Mouse (Mus musculus): Measurements from ENCODE around the gene Xndc1. TPM values are rescaled to one million over a fixed set of nuclear protein-coding genes. Genes with fewer than 3 reads are reported as not detected.

The Xndc1 gene
- total and polyA plus RNA-seq, 2 experiments from 2014 or later = 14.6 to 18.0 TPM

GRCm38 (mm10) chr7:102103555-102103954, 38.2 kb downstream of the Xndc1 start:
- no peak for ATAC-seq (ENCODE audit: low FRiP score)
- no peak for DNase-seq (ENCODE audit: low spot score)
- no peaks in the 10 kb centered on the region for H3K36me3 ChIP-seq (ENCODE audit: insufficient read depth, low read length)
- H3K4me3 ChIP-seq (ENCODE audit: low read depth, low read length) = no peak overlapping the region
- peaks cover 4% of the 10 kb centered on the region; the same call in 1 of the 2 replicates for H3K27me3 ChIP-seq (ENCODE audit: insufficient read depth, low read length)
- WGBS = 90% methylated on average over 2 of the region's 2 CpGs
- peaks cover 3% of the 10 kb centered on the region; the same call in 1 of the 2 replicates for H3K4me1 ChIP-seq (ENCODE audit: insufficient read depth, low read length)
- H3K9me3 ChIP-seq (ENCODE audit: low read length) = no peaks in the 10 kb centered on the region
- no peak overlapping the region for H3K9ac ChIP-seq (replicated peaks; ENCODE audit: low read length, poor library complexity, severe bottlenecking)
- no peak overlapping the region for H3K4me2 ChIP-seq (ENCODE audit: low read depth, low read length, poor library complexity, severe bottlenecking)
- no peak overlapping the region for H3K27ac ChIP-seq (ENCODE audit: low read depth, low read length)
- no peak for TF ChIP-seq CTCF (IDR thresholded peaks at IDR 0.05)

GRCm38 (mm10) chr7:102104126-102104525, 38.8 kb downstream of the Xndc1 start:
- Histone ChIP-seq H3K9me3 (ENCODE audit: low read length) (no peaks in the 10 kb centered on the region), H3K4me1 (ENCODE audit: insufficient read depth, low read length) (peaks cover 3% of the 10 kb centered on the region; the same call in 1 of the 2 replicates), H3K36me3 (ENCODE audit: insufficient read depth, low read length) (no peaks in the 10 kb centered on the region), H3K4me3 (ENCODE audit: low read depth, low read length) (no peak overlapping the region), H3K27ac (ENCODE audit: low read depth, low read length) (no peak overlapping the region), H3K4me2 (ENCODE audit: low read depth, low read length, poor library complexity, severe bottlenecking) (no peak overlapping the region), H3K27me3 (ENCODE audit: insufficient read depth, low read length) (0 out of 2 replicates have a peak, but pooled peaks cover 4% of the 10 kb centered on the region), H3K9ac (replicated peaks; ENCODE audit: low read length, poor library complexity, severe bottlenecking) (no peak overlapping the region)
- DNase-seq (ENCODE audit: low spot score) (no peak), ATAC-seq (ENCODE audit: low FRiP score) (no peak)
- TF ChIP-seq CTCF (IDR thresholded peaks at IDR 0.05) = no peak
- 70% methylated on average over 5 of the region's 5 CpGs for WGBS

GRCm38 (mm10) chr7:102106700-102107141, 41.4 kb downstream of the Xndc1 start:
- Histone ChIP-seq H3K36me3 (ENCODE audit: insufficient read depth, low read length) (no peaks in the 10 kb centered on the region), H3K27ac (ENCODE audit: low read depth, low read length) (no peak overlapping the region), H3K9me3 (ENCODE audit: low read length) (no peaks in the 10 kb centered on the region), H3K4me1 (ENCODE audit: insufficient read depth, low read length) (peaks cover 3% of the 10 kb centered on the region; the same call in 1 of the 2 replicates), H3K27me3 (ENCODE audit: insufficient read depth, low read length) (no peaks in the 10 kb centered on the region), H3K4me3 (ENCODE audit: low read depth, low read length) (peak overlapping the region; percentile 3; the same call in 1 of the 2 replicates), H3K4me2 (ENCODE audit: low read depth, low read length, poor library complexity, severe bottlenecking) (peak overlapping the region; percentile 32), H3K9ac (replicated peaks; ENCODE audit: low read length, poor library complexity, severe bottlenecking) (no peak overlapping the region)
- WGBS = 24% methylated on average over 23 of the region's 23 CpGs
- ATAC-seq (ENCODE audit: low FRiP score) (no peak), DNase-seq (ENCODE audit: low spot score) (no peak)
- TF ChIP-seq CTCF (IDR thresholded peaks at IDR 0.05) = no peak

GRCm38 (mm10) chr7:102108206-102108605, 42.9 kb downstream of the Xndc1 start:
- no peak for DNase-seq (ENCODE audit: low spot score)
- H3K4me2 ChIP-seq (ENCODE audit: low read depth, low read length, poor library complexity, severe bottlenecking) = no peak overlapping the region

GRCm38 (mm10) chr7:102109171-102109570, 43.9 kb downstream of the Xndc1 start, which contains the start of gene Art5:
Gene Art5 (minus strand): TSS chr7:102109489.
- no peak for TF ChIP-seq CTCF (IDR thresholded peaks at IDR 0.05)

More at GRCm38 (mm10) chr7:102108206-102108605, 42.9 kb downstream of the Xndc1 start:
- Histone ChIP-seq H3K27ac (ENCODE audit: low read depth, low read length) (no peak overlapping the region), H3K36me3 (ENCODE audit: insufficient read depth, low read length) (no peaks in the 10 kb centered on the region), H3K4me3 (ENCODE audit: low read depth, low read length) (no peak overlapping the region), H3K4me1 (ENCODE audit: insufficient read depth, low read length) (peaks cover 3% of the 10 kb centered on the region; the same call in 1 of the 2 replicates), H3K9ac (replicated peaks; ENCODE audit: low read length, poor library complexity, severe bottlenecking) (no peak overlapping the region), H3K9me3 (ENCODE audit: low read length) (no peaks in the 10 kb centered on the region), H3K27me3 (ENCODE audit: insufficient read depth, low read length) (no peaks in the 10 kb centered on the region)
- no peak for TF ChIP-seq CTCF (IDR thresholded peaks at IDR 0.05)
- WGBS = 92% methylated on average over 1 of the region's 1 CpGs
- no peak for ATAC-seq (ENCODE audit: low FRiP score)

GRCm38 (mm10) chr7:102109746-102110145, 44.4 kb downstream of the Xndc1 start:
- Histone ChIP-seq H3K27me3 (ENCODE audit: insufficient read depth, low read length) (no peaks in the 10 kb centered on the region), H3K36me3 (ENCODE audit: insufficient read depth, low read length) (no peaks in the 10 kb centered on the region), H3K27ac (ENCODE audit: low read depth, low read length) (no peak overlapping the region), H3K4me1 (ENCODE audit: insufficient read depth, low read length) (peaks cover 3% of the 10 kb centered on the region; the same call in 1 of the 2 replicates), H3K9ac (replicated peaks; ENCODE audit: low read length, poor library complexity, severe bottlenecking) (no peak overlapping the region), H3K9me3 (ENCODE audit: low read length) (no peaks in the 10 kb centered on the region), H3K4me3 (ENCODE audit: low read depth, low read length) (no peak overlapping the region), H3K4me2 (ENCODE audit: low read depth, low read length, poor library complexity, severe bottlenecking) (no peak overlapping the region)
- DNase-seq (ENCODE audit: low spot score) (no peak), ATAC-seq (ENCODE audit: low FRiP score) (no peak)
- 82% methylated on average over 4 of the region's 4 CpGs for WGBS
- no peak for TF ChIP-seq CTCF (IDR thresholded peaks at IDR 0.05)

More at GRCm38 (mm10) chr7:102109171-102109570, 43.9 kb downstream of the Xndc1 start, which contains the start of gene Art5:
- no peaks in the 10 kb centered on the region for H3K27me3 ChIP-seq (ENCODE audit: insufficient read depth, low read length)
- no peaks in the 10 kb centered on the region for H3K9me3 ChIP-seq (ENCODE audit: low read length)
- H3K36me3 ChIP-seq (ENCODE audit: insufficient read depth, low read length) = no peaks in the 10 kb centered on the region
- 84% methylated on average over 7 of the region's 7 CpGs for WGBS
- no peak within 1 kb of the TSS for H3K9ac ChIP-seq (replicated peaks; ENCODE audit: low read length, poor library complexity, severe bottlenecking)
- no peak for ATAC-seq (ENCODE audit: low FRiP score)
- peaks cover 3% of the 10 kb centered on the region; the same call in 1 of the 2 replicates for H3K4me1 ChIP-seq (ENCODE audit: insufficient read depth, low read length)
- no peak for DNase-seq (ENCODE audit: low spot score)
- H3K4me2 ChIP-seq (ENCODE audit: low read depth, low read length, poor library complexity, severe bottlenecking) = no peak within 1 kb of the TSS
- H3K4me3 ChIP-seq (ENCODE audit: low read depth, low read length) = no peak within 1 kb of the TSS
- no peak within 1 kb of the TSS for H3K27ac ChIP-seq (ENCODE audit: low read depth, low read length)

All from midbrain, postnatal 0 days (tissue).